In genomic region chr9:21169157-21169556, GRCm38 (mm10) we compare ENCODE assay signal across 7 mouse cellular contexts. TPM values are rescaled to one million over a fixed set of nuclear protein-coding genes. Genes with fewer than 3 reads are reported as not detected.
DNase-seq lines count a peak whose midpoint lies in the region; ATAC-seq and TF ChIP-seq lines count a peak whose summit lies in the region.

No protein-coding gene starts in this region.

- H3K36me3 ChIP-seq in heart, embryonic 15.5 days: no peaks in the 10 kb centered on the region
- no peaks in the 10 kb centered on the region for H3K36me3 ChIP-seq in neural tube, embryonic 11.5 days (ENCODE audit: control insufficient read depth, insufficient read depth, low read length)
- no peaks in the 10 kb centered on the region for H3K36me3 ChIP-seq in neural tube, embryonic 15.5 days
- no peaks in the 10 kb centered on the region for H3K36me3 ChIP-seq in intestine, postnatal 0 days (ENCODE audit: control insufficient read depth, insufficient read depth)

- H3K27ac ChIP-seq in heart, embryonic 15.5 days: peak overlapping the region; percentile 91
- no peak overlapping the region for H3K27ac ChIP-seq in neural tube, embryonic 11.5 days (ENCODE audit: low read depth, low read length)
- no peak overlapping the region for H3K27ac ChIP-seq in neural tube, embryonic 15.5 days (replicated peaks)
- H3K27ac ChIP-seq in intestine, postnatal 0 days (ENCODE audit: low read depth, low read length): no peak overlapping the region

- H3K9ac ChIP-seq in heart, embryonic 15.5 days: no peak overlapping the region
- H3K9ac ChIP-seq in neural tube, embryonic 11.5 days (ENCODE audit: low read length): no peak overlapping the region
- no peak overlapping the region for H3K9ac ChIP-seq in neural tube, embryonic 15.5 days (replicated peaks)
- H3K9ac ChIP-seq in intestine, postnatal 0 days (ENCODE audit: low read depth, low read length): no peak overlapping the region

- H3K4me2 ChIP-seq in heart, embryonic 15.5 days: peak overlapping the region; percentile 97
- H3K4me2 ChIP-seq in neural tube, embryonic 11.5 days (ENCODE audit: low read depth): no peak overlapping the region
- H3K4me2 ChIP-seq in neural tube, embryonic 15.5 days: no peak overlapping the region
- peak overlapping the region; percentile 60; the same call in 1 of the 2 replicates for H3K4me2 ChIP-seq in intestine, postnatal 0 days (replicated peaks; ENCODE audit: low read depth)

- TF ChIP-seq CTCF in intestine, postnatal 0 days (IDR thresholded peaks at IDR 0.05; ENCODE audit: low read depth): no peak

- DNase-seq in heart, adult 8-10 months (ENCODE audit: low spot score): no peak
- DNase-seq in neural tube, embryonic 11.5 days (ENCODE audit: low spot score): no peak
- DNase-seq in ovary, postnatal 14 days (ENCODE audit: low spot score): no peak
- DNase-seq in embryo, embryonic 10 days (ENCODE audit: low spot score): no peak

- 36% methylated on average over 1 of the region's 1 CpGs for WGBS in heart, embryonic 15.5 days
- WGBS in neural tube, embryonic 11.5 days: 33% methylated on average over 1 of the region's 1 CpGs
- WGBS in neural tube, embryonic 15.5 days: 38% methylated on average over 1 of the region's 1 CpGs
- 38% methylated on average over 1 of the region's 1 CpGs for WGBS in intestine, postnatal 0 days

- H3K9me3 ChIP-seq in heart, embryonic 15.5 days (replicated peaks): no peaks in the 10 kb centered on the region
- H3K9me3 ChIP-seq in neural tube, embryonic 11.5 days (ENCODE audit: control insufficient read depth, low read length): no peaks in the 10 kb centered on the region
- H3K9me3 ChIP-seq in neural tube, embryonic 15.5 days (replicated peaks): no peaks in the 10 kb centered on the region
- H3K9me3 ChIP-seq in intestine, postnatal 0 days (ENCODE audit: control insufficient read depth): no peaks in the 10 kb centered on the region

- H3K27me3 ChIP-seq in heart, embryonic 15.5 days: peaks cover 26% of the 10 kb centered on the region
- H3K27me3 ChIP-seq in neural tube, embryonic 11.5 days (ENCODE audit: control insufficient read depth, insufficient read depth, low read length): peaks cover 30% of the 10 kb centered on the region
- H3K27me3 ChIP-seq in neural tube, embryonic 15.5 days (replicated peaks): peaks cover 44% of the 10 kb centered on the region
- peaks cover 27% of the 10 kb centered on the region for H3K27me3 ChIP-seq in intestine, postnatal 0 days (replicated peaks; ENCODE audit: control insufficient read depth, insufficient read depth, low read length)

- no peak for ATAC-seq in heart, embryonic 15.5 days (replicated peaks; ENCODE audit: insufficient number of reproducible peaks, insufficient read depth, low FRiP score, low read depth)
- ATAC-seq in neural tube, embryonic 11.5 days (ENCODE audit: insufficient read depth, low FRiP score, low TSS enrichment): 0 out of 2 replicates have a peak, but pooled peaks have one; percentile 7
- ATAC-seq in neural tube, embryonic 15.5 days (ENCODE audit: low FRiP score): no peak
- ATAC-seq in intestine, postnatal 0 days: no peak

- H3K4me1 ChIP-seq in heart, embryonic 15.5 days (replicated peaks): peaks cover 51% of the 10 kb centered on the region
- peaks cover 12% of the 10 kb centered on the region for H3K4me1 ChIP-seq in neural tube, embryonic 11.5 days (ENCODE audit: control insufficient read depth, insufficient read depth, low read length)
- peaks cover 44% of the 10 kb centered on the region for H3K4me1 ChIP-seq in neural tube, embryonic 15.5 days
- 0 out of 2 replicates have a peak, but pooled peaks cover 9% of the 10 kb centered on the region for H3K4me1 ChIP-seq in intestine, postnatal 0 days (replicated peaks; ENCODE audit: control insufficient read depth, insufficient read depth, low read length)

- peak overlapping the region; percentile 45; the same call in 1 of the 2 replicates for H3K4me3 ChIP-seq in heart, embryonic 15.5 days
- H3K4me3 ChIP-seq in neural tube, embryonic 11.5 days (ENCODE audit: low read depth, low read length): no peak overlapping the region
- no peak overlapping the region for H3K4me3 ChIP-seq in neural tube, embryonic 15.5 days (replicated peaks)
- no peak overlapping the region for H3K4me3 ChIP-seq in intestine, postnatal 0 days (ENCODE audit: low read depth, low read length)

RNA-seq across cellular contexts. Expression of gene Pde4a, which starts 3.6 kb away (rescaled TPM):
- polyA plus RNA-seq in heart, embryonic 15.5 days (2015; fragmentation: Nextera tagmentation; extraction: Ambion mirVana): 13.0 and 13.5 TPM in 2 replicates
- total RNA-seq in heart, adult 8-10 months (2022): 10 to 100 TPM; 48.5 to 75.4 (median 62.1) TPM
- polyA plus RNA-seq in neural tube, embryonic 11.5 days (2014; fragmentation: Nextera tagmentation; extraction: Ambion mirVana): 5.4 and 7.5 TPM in 2 replicates
- polyA plus RNA-seq in neural tube, embryonic 15.5 days (2015; fragmentation: Nextera tagmentation; extraction: Ambion mirVana): 37.4 and 42.1 TPM in 2 replicates
- 2.8 and 3.5 TPM in 2 replicates for polyA plus RNA-seq in intestine, postnatal 0 days (2015; fragmentation: Nextera tagmentation; extraction: Ambion mirVana)

RNA-seq across cellular contexts. Expression of gene Cdc37, which starts 19.4 kb away (rescaled TPM):
- polyA plus RNA-seq in heart, embryonic 15.5 days (2015; fragmentation: Nextera tagmentation; extraction: Ambion mirVana): 203 and 229 TPM in 2 replicates
- total RNA-seq in heart, adult 8-10 months (2022): 100 to 1,000 TPM; 138 to 170 (median 157) TPM
- 319 and 341 TPM in 2 replicates for polyA plus RNA-seq in neural tube, embryonic 11.5 days (2014; fragmentation: Nextera tagmentation; extraction: Ambion mirVana)
- 199 and 230 TPM in 2 replicates for polyA plus RNA-seq in neural tube, embryonic 15.5 days (2015; fragmentation: Nextera tagmentation; extraction: Ambion mirVana)
- polyA plus RNA-seq in intestine, postnatal 0 days (2015; fragmentation: Nextera tagmentation; extraction: Ambion mirVana): 113 and 115 TPM in 2 replicates

RNA-seq across cellular contexts. Expression of gene Tyk2, which starts 38.1 kb away (rescaled TPM):
- polyA plus RNA-seq in heart, embryonic 15.5 days (2015; fragmentation: Nextera tagmentation; extraction: Ambion mirVana): 12.2 and 16.6 TPM in 2 replicates
- 1 to 10 TPM; 8.6 to 9.1 (median 8.7) TPM for total RNA-seq in heart, adult 8-10 months (2022)
- polyA plus RNA-seq in neural tube, embryonic 11.5 days (2014; fragmentation: Nextera tagmentation; extraction: Ambion mirVana): 8.6 and 9.2 TPM in 2 replicates
- polyA plus RNA-seq in neural tube, embryonic 15.5 days (2015; fragmentation: Nextera tagmentation; extraction: Ambion mirVana): 9.9 and 12.4 TPM in 2 replicates
- 8.0 and 9.2 TPM in 2 replicates for polyA plus RNA-seq in intestine, postnatal 0 days (2015; fragmentation: Nextera tagmentation; extraction: Ambion mirVana)

Comparison
In these comparisons a context has a peak if more than half of its experiments do, and no peak if none do; other contexts are left out.
1. H3K4me2 ChIP-seq: peak in heart, embryonic 15.5 days (single experiment) and intestine, postnatal 0 days (single experiment); none in neural tube, embryonic 11.5 days (single experiment) and neural tube, embryonic 15.5 days (single experiment).